Mouse (Mus musculus) embryonic fibroblast, embryonic 13.5 days (primary cell): ENCODE results near the gene Rtl1. TPM values are rescaled to one million over a fixed set of nuclear protein-coding genes. Genes with fewer than 3 reads are reported as not detected.

ENCODE experiments used
- H3K27ac ChIP-seq: 2 replicates; pipeline ENCODE4 v1.5.1; 2012; ENCODE audit warnings: low read length, control low read depth, inconsistent platforms; ENCODE audit not compliant: insufficient read depth
- H3K4me1 ChIP-seq: 2 replicates; pipeline ENCODE4 v1.6.1; 2011; ENCODE audit warnings: low read length; ENCODE audit not compliant: control insufficient read depth, insufficient read depth
- H3K4me3 ChIP-seq: 2 replicates; pipeline ENCODE4 v1.5.1; 2011; ENCODE audit warnings: mild to moderate bottlenecking, control low read depth, low read length; ENCODE audit not compliant: insufficient read depth
- CTCF ChIP-seq: IDR thresholded peaks from 2 replicates; pipeline ENCODE4 v1.5.1; 2011; ENCODE audit warnings: mild to moderate bottlenecking, control low read depth, low read length, moderate library complexity, borderline replicate concordance; ENCODE audit not compliant: insufficient read depth
- POLR2A ChIP-seq: IDR thresholded peaks from 2 replicates; pipeline ENCODE4 v1.6.1; 2011; ENCODE audit warnings: low read depth, mild to moderate bottlenecking, control low read depth, low read length, moderate library complexity
- polyA plus RNA-seq: library from polyadenylated mRNA; stranded (reverse); fragments of >200 nt; gene quantifications from 2 replicates; pipeline ENCODE4 v1.2.4, GENCODE M21; 2011; ENCODE audit warnings: low read depth; ENCODE audit not compliant: missing spikeins, insufficient read length

Gene Rtl1
- polyA plus RNA-seq, 1 experiment = 0.53 TPM

GRCm38 (mm10) chr12:109551771-109552170 lies 48.4 kb downstream of the Rtl1 start:
- TF ChIP-seq CTCF (no peak), POLR2A (no peak)
- H3K4me3 ChIP-seq = no peak overlapping the region
- H3K27ac ChIP-seq = peak overlapping the region; percentile 9; the same call in 1 of the 2 replicates
- no peaks in the 10 kb centered on the region; the same call in 1 of the 2 replicates for H3K4me1 ChIP-seq

- TF ChIP-seq CTCF = no peak
- no peak for TF ChIP-seq POLR2A
- no peaks in the 10 kb centered on the region; the same call in 1 of the 2 replicates for H3K4me1 ChIP-seq
- H3K4me3 ChIP-seq = no peak overlapping the region
- H3K27ac ChIP-seq = no peak overlapping the region
Observed at GRCm38 (mm10) chr12:109547085-109547484, 53.0 kb downstream of the Rtl1 start.

- Histone ChIP-seq H3K4me1 (no peaks in the 10 kb centered on the region), H3K27ac (no peak overlapping the region), H3K4me3 (no peak overlapping the region)
- TF ChIP-seq POLR2A (no peak), CTCF (no peak)
Observed at GRCm38 (mm10) chr12:109545875-109546732, 54.0 kb downstream of the Rtl1 start.

GRCm38 (mm10) chr12:109543281-109543923 lies 56.7 kb downstream of the Rtl1 start:
- H3K27ac ChIP-seq = no peak overlapping the region
- TF ChIP-seq POLR2A (no peak), CTCF (no peak)
- no peaks in the 10 kb centered on the region for H3K4me1 ChIP-seq
- H3K4me3 ChIP-seq = no peak overlapping the region

GRCm38 (mm10) chr12:109542635-109543249 lies 57.4 kb downstream of the Rtl1 start:
- TF ChIP-seq POLR2A = no peak; the same call in 1 of the 2 replicates
- TF ChIP-seq CTCF = peak; percentile 65; the same call in 1 of the 2 replicates
- Histone ChIP-seq H3K4me3 (peak overlapping the region; percentile 78), H3K4me1 (no peaks in the 10 kb centered on the region), H3K27ac (peak overlapping the region; percentile 56; the same call in 1 of the 2 replicates)

GRCm38 (mm10) chr12:109542011-109542410 lies 58.1 kb downstream of the Rtl1 start:
- peak overlapping the region; percentile 78 for H3K4me3 ChIP-seq
- TF ChIP-seq CTCF (no peak), POLR2A (no peak)
- H3K27ac ChIP-seq = peak overlapping the region; percentile 93
- H3K4me1 ChIP-seq = no peaks in the 10 kb centered on the region

- TF ChIP-seq CTCF (no peak), POLR2A (no peak)
- H3K4me3 ChIP-seq = peak overlapping the region; percentile 78
- peak overlapping the region; percentile 93 for H3K27ac ChIP-seq
- no peaks in the 10 kb centered on the region for H3K4me1 ChIP-seq
Observed at GRCm38 (mm10) chr12:109541540-109541899, 58.6 kb downstream of the Rtl1 start.

- peak; percentile 84 for TF ChIP-seq POLR2A
- TF ChIP-seq CTCF = no peak
- H3K4me3 ChIP-seq = peak overlapping the region; percentile 78
- no peaks in the 10 kb centered on the region for H3K4me1 ChIP-seq
- peak overlapping the region; percentile 93 for H3K27ac ChIP-seq
Observed at GRCm38 (mm10) chr12:109540739-109541539, 59.2 kb downstream of the Rtl1 start.

- TF ChIP-seq CTCF (no peak), POLR2A (no peak)
- Histone ChIP-seq H3K4me1 (no peaks in the 10 kb centered on the region), H3K27ac (no peak overlapping the region), H3K4me3 (peak overlapping the region; percentile 49; the same call in 1 of the 2 replicates)
Observed at GRCm38 (mm10) chr12:109539950-109540349, 60.2 kb downstream of the Rtl1 start.

Other genes with a start within 250 kb of the Rtl1 start
- gene Dlk1, start 147.5 kb downstream of the Rtl1 start, polyA plus RNA-seq = 242 and 410 TPM in 2 replicates